Mouse (Mus musculus): ENCODE results near the gene Mri1. TPM values are rescaled to one million over a fixed set of nuclear protein-coding genes. Genes with fewer than 3 reads are reported as not detected.

Mri1 gene
- polyA plus RNA-seq, 1 experiment from 2014 or later, result 51.2 TPM

DNA sequence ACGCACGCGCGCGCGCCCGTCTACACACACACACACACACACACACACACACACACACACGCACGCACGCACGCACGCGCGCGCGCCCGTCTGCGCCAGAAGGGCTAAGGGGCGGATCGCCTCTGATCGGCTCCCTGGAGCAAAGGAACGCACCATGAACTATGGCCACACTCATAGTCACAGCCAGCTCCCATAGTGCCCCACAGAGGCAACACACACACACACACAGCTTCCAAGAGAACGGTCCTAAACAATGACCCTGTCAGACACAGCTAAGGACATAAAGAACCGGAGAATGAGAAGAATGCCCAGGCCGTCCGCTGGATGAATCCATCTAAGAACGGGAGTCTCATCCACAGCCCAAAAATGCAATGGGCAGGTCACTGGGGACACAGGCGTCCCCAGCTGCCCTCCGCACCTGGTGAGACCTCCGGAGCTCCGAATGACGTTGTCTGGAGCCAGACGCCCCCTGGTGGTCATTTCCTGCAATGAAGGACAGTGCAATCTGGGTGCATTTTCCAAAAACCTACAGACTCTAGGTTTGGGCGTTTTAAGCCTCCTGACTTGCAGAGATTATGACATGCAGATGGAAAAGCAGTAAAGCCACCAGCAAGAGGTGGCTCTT is 46.8 kb downstream of the Mri1 start:
- H3K4me1 ChIP-seq (replicated peaks; ENCODE audit: control insufficient read depth, insufficient read depth, low read length), result no peaks in the 10 kb centered on the region; the same call in 1 of the 2 replicates
- H3K9ac ChIP-seq (ENCODE audit: low read depth, low read length), result no peak overlapping the region
- 57% methylated on average over 34 of the region's 34 CpGs for WGBS
- ATAC-seq (ENCODE audit: low FRiP score) (peak; percentile 62), DNase-seq (ENCODE audit: low spot score) (peak; percentile 89)
- H3K27ac ChIP-seq (ENCODE audit: low read depth, low read length), result no peak overlapping the region
- H3K4me3 ChIP-seq (ENCODE audit: low read depth, low read length), result no peak overlapping the region
- no peaks in the 10 kb centered on the region for H3K27me3 ChIP-seq (ENCODE audit: control insufficient read depth, insufficient read depth, low read length)
- H3K4me2 ChIP-seq (replicated peaks; ENCODE audit: low read depth, low read length), result no peak overlapping the region
- H3K9me3 ChIP-seq (ENCODE audit: control insufficient read depth, low read length), result no peaks in the 10 kb centered on the region
- peaks cover 18% of the 10 kb centered on the region for H3K36me3 ChIP-seq (ENCODE audit: control insufficient read depth, insufficient read depth, low read length)

DNA sequence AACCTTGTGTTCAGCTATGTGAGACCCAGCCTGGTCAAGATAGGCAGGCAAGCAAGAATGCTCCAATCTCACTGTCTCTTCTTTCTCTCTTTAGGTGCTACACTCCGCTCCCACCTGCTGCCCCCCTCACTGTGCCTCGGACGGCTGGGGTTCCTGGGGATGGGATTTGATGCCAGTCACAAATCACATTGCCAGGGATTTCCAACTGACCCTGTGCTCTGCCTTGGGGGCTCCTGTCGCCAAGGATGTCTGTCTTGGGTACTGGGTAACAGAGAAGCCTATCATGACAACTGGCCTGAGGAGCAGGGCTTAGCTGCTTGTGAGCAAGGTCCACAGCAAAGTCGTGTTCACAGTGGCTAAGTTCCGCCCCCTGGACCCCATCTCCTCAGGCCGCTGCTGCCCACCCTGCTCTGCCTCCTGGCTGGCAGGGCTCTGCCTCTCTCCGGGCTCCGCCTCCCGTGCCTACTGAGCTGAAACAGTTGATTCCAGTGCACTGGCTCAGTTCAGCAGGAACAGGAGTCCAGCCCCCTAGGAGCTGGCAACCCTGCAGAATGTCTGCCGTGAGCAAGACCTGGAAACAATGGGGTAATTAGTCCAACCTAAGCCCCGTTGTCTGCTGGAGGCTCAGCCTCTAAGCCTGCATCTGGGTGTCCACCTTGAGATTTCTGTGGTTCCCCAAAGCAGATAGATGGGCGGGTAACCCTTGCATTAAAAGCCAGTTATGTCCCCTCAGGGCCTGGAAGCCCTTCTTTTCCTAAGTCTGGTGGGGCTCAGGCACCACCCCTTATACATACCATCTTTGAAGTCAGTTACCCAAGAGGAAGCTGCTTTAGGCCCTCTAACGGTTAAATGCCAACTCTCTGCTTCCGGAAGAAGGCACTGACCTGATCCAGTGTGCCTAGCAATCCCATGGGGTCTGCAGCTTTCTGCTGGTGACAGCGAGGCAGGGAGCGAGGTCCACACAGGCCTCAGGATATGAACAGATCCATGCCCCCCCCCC is 48.4 kb downstream of the Mri1 start:
- 56% methylated on average over 17 of the region's 17 CpGs for WGBS
- no peak overlapping the region for H3K4me3 ChIP-seq (ENCODE audit: low read depth, low read length)
- no peak for ATAC-seq (ENCODE audit: low FRiP score)
- no peak overlapping the region for H3K27ac ChIP-seq (ENCODE audit: low read depth, low read length)
- peaks cover 15% of the 10 kb centered on the region for H3K36me3 ChIP-seq (ENCODE audit: control insufficient read depth, insufficient read depth, low read length)
- no peak for DNase-seq (ENCODE audit: low spot score)
- no peak overlapping the region for H3K4me2 ChIP-seq (replicated peaks; ENCODE audit: low read depth, low read length)
- H3K27me3 ChIP-seq (ENCODE audit: control insufficient read depth, insufficient read depth, low read length), result no peaks in the 10 kb centered on the region
- no peak overlapping the region for H3K9ac ChIP-seq (ENCODE audit: low read depth, low read length)
- no peaks in the 10 kb centered on the region for H3K9me3 ChIP-seq (ENCODE audit: control insufficient read depth, low read length)
- H3K4me1 ChIP-seq (replicated peaks; ENCODE audit: control insufficient read depth, insufficient read depth, low read length), result peaks cover 2% of the 10 kb centered on the region; the same call in 1 of the 2 replicates

DNA sequence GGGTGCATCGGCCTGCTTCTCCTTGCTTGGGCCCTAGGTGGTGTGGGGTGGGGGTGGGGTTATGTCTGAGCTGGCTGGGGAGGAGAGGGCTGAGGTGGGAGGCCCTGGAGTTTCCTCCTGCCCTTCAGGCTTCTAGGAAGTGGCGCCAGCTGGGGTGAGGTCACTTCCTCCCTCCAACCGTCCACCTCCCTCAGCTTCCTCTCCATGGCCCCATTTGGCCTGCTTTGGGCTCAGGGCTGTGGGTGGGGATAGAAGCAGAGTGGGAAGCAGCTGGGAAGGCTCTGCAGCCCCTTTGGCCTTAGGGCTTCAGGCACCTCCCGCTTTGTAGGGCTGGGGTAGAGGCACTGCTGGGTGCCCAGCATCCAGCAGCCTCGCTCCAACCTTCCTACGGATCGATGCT is 49.3 kb downstream of the Mri1 start:
- H3K27me3 ChIP-seq (ENCODE audit: control insufficient read depth, insufficient read depth, low read length), result no peaks in the 10 kb centered on the region
- H3K36me3 ChIP-seq (ENCODE audit: control insufficient read depth, insufficient read depth, low read length), result peaks cover 13% of the 10 kb centered on the region
- H3K4me1 ChIP-seq (replicated peaks; ENCODE audit: control insufficient read depth, insufficient read depth, low read length), result peaks cover 3% of the 10 kb centered on the region; the same call in 1 of the 2 replicates
- no peak overlapping the region for H3K4me2 ChIP-seq (replicated peaks; ENCODE audit: low read depth, low read length)
- 70% methylated on average over 7 of the region's 7 CpGs for WGBS
- H3K27ac ChIP-seq (ENCODE audit: low read depth, low read length), result no peak overlapping the region; the same call in 1 of the 2 replicates
- H3K9ac ChIP-seq (ENCODE audit: low read depth, low read length), result no peak overlapping the region
- no peak overlapping the region for H3K4me3 ChIP-seq (ENCODE audit: low read depth, low read length)
- no peaks in the 10 kb centered on the region for H3K9me3 ChIP-seq (ENCODE audit: control insufficient read depth, low read length)
- ATAC-seq (ENCODE audit: low FRiP score) (no peak), DNase-seq (ENCODE audit: low spot score) (no peak)

DNA sequence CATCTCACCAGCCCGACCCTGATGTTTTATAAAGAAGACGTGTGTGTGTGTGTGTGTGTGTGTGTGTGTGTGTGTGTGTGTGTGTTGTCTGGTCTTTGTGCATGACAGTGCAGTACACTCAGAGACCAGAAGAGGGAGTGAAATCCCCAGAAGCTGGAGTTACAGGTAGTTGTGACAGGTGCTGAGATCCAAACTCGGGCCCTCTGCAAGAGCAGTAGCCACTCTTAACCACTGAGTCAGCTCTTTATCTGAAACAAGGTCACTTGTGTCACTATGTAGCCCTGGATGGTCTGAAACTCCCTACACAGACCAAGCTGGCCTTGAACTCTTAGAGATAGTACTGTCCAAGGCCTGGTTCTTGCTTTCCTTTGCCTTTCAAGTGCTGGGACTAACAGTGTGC is 50.5 kb downstream of the Mri1 start:
- peaks cover 6% of the 10 kb centered on the region for H3K36me3 ChIP-seq (ENCODE audit: control insufficient read depth, insufficient read depth, low read length)
- no peak overlapping the region for H3K4me3 ChIP-seq (ENCODE audit: low read depth, low read length)
- H3K9me3 ChIP-seq (ENCODE audit: control insufficient read depth, low read length), result no peaks in the 10 kb centered on the region
- ATAC-seq (ENCODE audit: low FRiP score), result no peak
- H3K27me3 ChIP-seq (ENCODE audit: control insufficient read depth, insufficient read depth, low read length), result no peaks in the 10 kb centered on the region
- no peak for DNase-seq (ENCODE audit: low spot score)
- H3K9ac ChIP-seq (ENCODE audit: low read depth, low read length), result no peak overlapping the region
- no peak overlapping the region for H3K27ac ChIP-seq (ENCODE audit: low read depth, low read length)
- H3K4me2 ChIP-seq (replicated peaks; ENCODE audit: low read depth, low read length), result no peak overlapping the region
- 81% methylated on average over 3 of the region's 3 CpGs for WGBS
- peaks cover 3% of the 10 kb centered on the region; the same call in 1 of the 2 replicates for H3K4me1 ChIP-seq (replicated peaks; ENCODE audit: control insufficient read depth, insufficient read depth, low read length)

DNA sequence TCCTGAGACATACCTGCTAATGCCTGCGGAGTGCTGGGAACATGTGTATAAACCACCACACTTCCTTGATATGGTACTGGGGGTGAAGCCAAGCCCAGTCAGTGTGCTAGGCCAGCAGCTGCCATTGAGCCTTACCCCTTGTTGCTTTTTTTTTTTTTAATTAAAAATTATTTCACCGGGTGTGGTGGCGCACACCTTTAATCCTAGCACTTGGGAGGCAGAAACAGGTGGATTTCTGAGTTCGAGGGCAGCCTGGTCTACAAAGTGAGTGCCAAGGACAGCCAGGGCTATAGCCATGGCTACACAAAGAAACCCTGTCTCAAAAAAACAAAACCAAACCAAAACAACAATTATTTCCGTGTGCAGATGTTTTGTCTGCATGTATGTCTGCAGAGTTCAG is 52.1 kb downstream of the Mri1 start:
- Histone ChIP-seq H3K27ac (ENCODE audit: low read depth, low read length) (no peak overlapping the region), H3K9me3 (ENCODE audit: control insufficient read depth, low read length) (no peaks in the 10 kb centered on the region), H3K9ac (ENCODE audit: low read depth, low read length) (no peak overlapping the region), H3K4me1 (replicated peaks; ENCODE audit: control insufficient read depth, insufficient read depth, low read length) (peaks cover 16% of the 10 kb centered on the region), H3K36me3 (ENCODE audit: control insufficient read depth, insufficient read depth, low read length) (no peaks in the 10 kb centered on the region), H3K4me3 (ENCODE audit: low read depth, low read length) (no peak overlapping the region), H3K27me3 (ENCODE audit: control insufficient read depth, insufficient read depth, low read length) (0 out of 2 replicates have a peak, but pooled peaks cover 4% of the 10 kb centered on the region), H3K4me2 (replicated peaks; ENCODE audit: low read depth, low read length) (no peak overlapping the region)
- ATAC-seq (ENCODE audit: low FRiP score) (no peak), DNase-seq (ENCODE audit: low spot score) (no peak)
- WGBS, result 86% methylated on average over 5 of the region's 5 CpGs

GRCm38 (mm10) chr8:84203975-84204772 is 53.0 kb downstream of the Mri1 start:
- peak; percentile 46 for DNase-seq (ENCODE audit: low spot score)
- 0 out of 2 replicates have a peak, but pooled peaks cover 4% of the 10 kb centered on the region for H3K27me3 ChIP-seq (ENCODE audit: control insufficient read depth, insufficient read depth, low read length)

GRCm38 (mm10) chr8:84202938-84203917 is 53.9 kb downstream of the Mri1 start:
- peaks cover 22% of the 10 kb centered on the region for H3K4me1 ChIP-seq (replicated peaks; ENCODE audit: control insufficient read depth, insufficient read depth, low read length)
- WGBS, result 11% methylated on average over 34 of the region's 34 CpGs
- peak; percentile 31 for ATAC-seq (ENCODE audit: low FRiP score)

More at GRCm38 (mm10) chr8:84203975-84204772, 53.0 kb downstream of the Mri1 start:
- peaks cover 17% of the 10 kb centered on the region for H3K4me1 ChIP-seq (replicated peaks; ENCODE audit: control insufficient read depth, insufficient read depth, low read length)
- 56% methylated on average over 13 of the region's 13 CpGs for WGBS
- H3K4me2 ChIP-seq (replicated peaks; ENCODE audit: low read depth, low read length), result peak overlapping the region; percentile 65
- H3K4me3 ChIP-seq (ENCODE audit: low read depth, low read length), result peak overlapping the region; percentile 30
- no peak for ATAC-seq (ENCODE audit: low FRiP score)
- H3K27ac ChIP-seq (ENCODE audit: low read depth, low read length), result peak overlapping the region; percentile 14; the same call in 1 of the 2 replicates
- no peaks in the 10 kb centered on the region for H3K9me3 ChIP-seq (ENCODE audit: control insufficient read depth, low read length)
- H3K36me3 ChIP-seq (ENCODE audit: control insufficient read depth, insufficient read depth, low read length), result no peaks in the 10 kb centered on the region
- peak overlapping the region; percentile 66 for H3K9ac ChIP-seq (ENCODE audit: low read depth, low read length)

More at GRCm38 (mm10) chr8:84202938-84203917, 53.9 kb downstream of the Mri1 start:
- H3K36me3 ChIP-seq (ENCODE audit: control insufficient read depth, insufficient read depth, low read length), result no peaks in the 10 kb centered on the region
- H3K4me2 ChIP-seq (replicated peaks; ENCODE audit: low read depth, low read length), result peak overlapping the region; percentile 65
- peak; percentile 72 for DNase-seq (ENCODE audit: low spot score)
- 0 out of 2 replicates have a peak, but pooled peaks cover 4% of the 10 kb centered on the region for H3K27me3 ChIP-seq (ENCODE audit: control insufficient read depth, insufficient read depth, low read length)
- peak overlapping the region; percentile 14; the same call in 1 of the 2 replicates for H3K27ac ChIP-seq (ENCODE audit: low read depth, low read length)
- H3K9ac ChIP-seq (ENCODE audit: low read depth, low read length), result peak overlapping the region; percentile 66
- H3K4me3 ChIP-seq (ENCODE audit: low read depth, low read length), result peak overlapping the region; percentile 30
- no peaks in the 10 kb centered on the region for H3K9me3 ChIP-seq (ENCODE audit: control insufficient read depth, low read length)
